Mouse (Mus musculus): Measurements from ENCODE around the gene Hspa1l. TPM values are rescaled to one million over a fixed set of nuclear protein-coding genes. Genes with fewer than 3 reads are reported as not detected.

Gene Hspa1l
- polyA plus RNA-seq, 1 experiment from 2014 or later = 1.6 TPM

- DNase-seq = no peak
- Histone ChIP-seq H3K9me3 (ENCODE audit: control insufficient read depth, low read length) (no peaks in the 10 kb centered on the region), H3K4me1 (ENCODE audit: control insufficient read depth, insufficient read depth, low read length) (peaks cover 6% of the 10 kb centered on the region), H3K27me3 (ENCODE audit: control insufficient read depth, insufficient read depth, low read length) (no peaks in the 10 kb centered on the region), H3K9ac (replicated peaks; ENCODE audit: low read length) (no peak overlapping the region), H3K36me3 (ENCODE audit: control insufficient read depth, insufficient read depth, low read length) (0 out of 2 replicates have a peak, but pooled peaks cover 2% of the 10 kb centered on the region), H3K4me3 (replicated peaks; ENCODE audit: low read depth, low read length) (no peak overlapping the region), H3K27ac (replicated peaks; ENCODE audit: low read depth, low read length) (no peak overlapping the region), H3K4me2 (ENCODE audit: low read length) (no peak overlapping the region)
- WGBS = 86% methylated on average over 3 of the region's 3 CpGs
- ATAC-seq (ENCODE audit: low FRiP score, low TSS enrichment) = no peak
Measured at GRCm38 (mm10) chr17:34975581-34976492, 3.3 kb downstream of the Hspa1l start.

- no peak overlapping the region for H3K4me2 ChIP-seq (ENCODE audit: low read length)
- 96% methylated on average over 20 of the region's 20 CpGs for WGBS
- no peak for DNase-seq
Measured at GRCm38 (mm10) chr17:34977000-34977399, 4.5 kb downstream of the Hspa1l start.

GRCm38 (mm10) chr17:34978239-34978638, 5.7 kb downstream of the Hspa1l start:
- Histone ChIP-seq H3K9ac (replicated peaks; ENCODE audit: low read length) (no peak overlapping the region), H3K4me3 (replicated peaks; ENCODE audit: low read depth, low read length) (no peak overlapping the region)

More at GRCm38 (mm10) chr17:34977000-34977399, 4.5 kb downstream of the Hspa1l start:
- Histone ChIP-seq H3K27ac (replicated peaks; ENCODE audit: low read depth, low read length) (no peak overlapping the region), H3K4me1 (ENCODE audit: control insufficient read depth, insufficient read depth, low read length) (peaks cover 10% of the 10 kb centered on the region), H3K4me3 (replicated peaks; ENCODE audit: low read depth, low read length) (no peak overlapping the region), H3K9ac (replicated peaks; ENCODE audit: low read length) (no peak overlapping the region), H3K27me3 (ENCODE audit: control insufficient read depth, insufficient read depth, low read length) (no peaks in the 10 kb centered on the region), H3K9me3 (ENCODE audit: control insufficient read depth, low read length) (no peaks in the 10 kb centered on the region), H3K36me3 (ENCODE audit: control insufficient read depth, insufficient read depth, low read length) (0 out of 2 replicates have a peak, but pooled peaks cover 2% of the 10 kb centered on the region)
- no peak for ATAC-seq (ENCODE audit: low FRiP score, low TSS enrichment)

GRCm38 (mm10) chr17:34979631-34980030, 7.1 kb downstream of the Hspa1l start:
- no peak overlapping the region for H3K4me3 ChIP-seq (replicated peaks; ENCODE audit: low read depth, low read length)
- H3K36me3 ChIP-seq (ENCODE audit: control insufficient read depth, insufficient read depth, low read length) = 0 out of 2 replicates have a peak, but pooled peaks cover 2% of the 10 kb centered on the region
- H3K27ac ChIP-seq (replicated peaks; ENCODE audit: low read depth, low read length) = no peak overlapping the region
- H3K4me1 ChIP-seq (ENCODE audit: control insufficient read depth, insufficient read depth, low read length) = peaks cover 12% of the 10 kb centered on the region
- ATAC-seq (ENCODE audit: low FRiP score, low TSS enrichment) (no peak), DNase-seq (no peak)
- H3K4me2 ChIP-seq (ENCODE audit: low read length) = no peak overlapping the region
- 93% methylated on average over 4 of the region's 4 CpGs for WGBS
- H3K9ac ChIP-seq (replicated peaks; ENCODE audit: low read length) = no peak overlapping the region
- no peaks in the 10 kb centered on the region for H3K27me3 ChIP-seq (ENCODE audit: control insufficient read depth, insufficient read depth, low read length)
- no peaks in the 10 kb centered on the region for H3K9me3 ChIP-seq (ENCODE audit: control insufficient read depth, low read length)

More at GRCm38 (mm10) chr17:34978239-34978638, 5.7 kb downstream of the Hspa1l start:
- no peaks in the 10 kb centered on the region for H3K9me3 ChIP-seq (ENCODE audit: control insufficient read depth, low read length)
- 91% methylated on average over 27 of the region's 27 CpGs for WGBS
- ATAC-seq (ENCODE audit: low FRiP score, low TSS enrichment) (no peak), DNase-seq (no peak)
- no peak overlapping the region for H3K27ac ChIP-seq (replicated peaks; ENCODE audit: low read depth, low read length)
- H3K36me3 ChIP-seq (ENCODE audit: control insufficient read depth, insufficient read depth, low read length) = 0 out of 2 replicates have a peak, but pooled peaks cover 2% of the 10 kb centered on the region
- H3K4me1 ChIP-seq (ENCODE audit: control insufficient read depth, insufficient read depth, low read length) = peaks cover 12% of the 10 kb centered on the region
- H3K4me2 ChIP-seq (ENCODE audit: low read length) = no peak overlapping the region
- no peaks in the 10 kb centered on the region for H3K27me3 ChIP-seq (ENCODE audit: control insufficient read depth, insufficient read depth, low read length)

- H3K4me3 ChIP-seq (replicated peaks; ENCODE audit: low read depth, low read length) = peak overlapping the region; percentile 82
- H3K9ac ChIP-seq (replicated peaks; ENCODE audit: low read length) = peak overlapping the region; percentile 84
- H3K36me3 ChIP-seq (ENCODE audit: control insufficient read depth, insufficient read depth, low read length) = peaks cover 8% of the 10 kb centered on the region
- WGBS = 18% methylated on average over 2 of the region's 2 CpGs
- no peak for ATAC-seq (ENCODE audit: low FRiP score, low TSS enrichment)
- peak; percentile 75 for DNase-seq
- H3K4me2 ChIP-seq (ENCODE audit: low read length) = peak overlapping the region; percentile 96
- no peaks in the 10 kb centered on the region for H3K9me3 ChIP-seq (ENCODE audit: control insufficient read depth, low read length)
- H3K27me3 ChIP-seq (ENCODE audit: control insufficient read depth, insufficient read depth, low read length) = no peaks in the 10 kb centered on the region
- H3K27ac ChIP-seq (replicated peaks; ENCODE audit: low read depth, low read length) = 0 out of 2 replicates have a peak overlapping the region, but pooled peaks have one; percentile 27
- H3K4me1 ChIP-seq (ENCODE audit: control insufficient read depth, insufficient read depth, low read length) = peaks cover 12% of the 10 kb centered on the region
Measured at GRCm38 (mm10) chr17:34980655-34981054, 8.2 kb downstream of the Hspa1l start.

- WGBS = under 1% methylated on average over 58 of the region's 58 CpGs
- DNase-seq = peak; percentile 96
- H3K4me3 ChIP-seq (replicated peaks; ENCODE audit: low read depth, low read length) = peak within 1 kb of the TSS; percentile 82
- peak within 1 kb of the TSS; percentile 96 for H3K4me2 ChIP-seq (ENCODE audit: low read length)
- H3K9ac ChIP-seq (replicated peaks; ENCODE audit: low read length) = peak within 1 kb of the TSS; percentile 84
- no peaks in the 10 kb centered on the region for H3K9me3 ChIP-seq (ENCODE audit: control insufficient read depth, low read length)
- ATAC-seq (ENCODE audit: low FRiP score, low TSS enrichment) = peak; percentile 96
- H3K36me3 ChIP-seq (ENCODE audit: control insufficient read depth, insufficient read depth, low read length) = peaks cover 16% of the 10 kb centered on the region
- peaks cover 12% of the 10 kb centered on the region for H3K4me1 ChIP-seq (ENCODE audit: control insufficient read depth, insufficient read depth, low read length)
- no peaks in the 10 kb centered on the region for H3K27me3 ChIP-seq (ENCODE audit: control insufficient read depth, insufficient read depth, low read length)
- H3K27ac ChIP-seq (replicated peaks; ENCODE audit: low read depth, low read length) = peak within 1 kb of the TSS; percentile 96
Measured at GRCm38 (mm10) chr17:34981690-34982180, 9.2 kb downstream of the Hspa1l start, which contains the start of gene Lsm2. Gene Lsm2, plus strand, starts transcription at chr17:34981862.

GRCm38 (mm10) chr17:34982328-34982727, 9.8 kb downstream of the Hspa1l start:
- H3K4me1 ChIP-seq (ENCODE audit: control insufficient read depth, insufficient read depth, low read length) = peaks cover 12% of the 10 kb centered on the region
- peak overlapping the region; percentile 96 for H3K4me2 ChIP-seq (ENCODE audit: low read length)
- under 1% methylated on average over 15 of the region's 15 CpGs for WGBS
- H3K27ac ChIP-seq (replicated peaks; ENCODE audit: low read depth, low read length) = peak overlapping the region; percentile 96
- peak overlapping the region; percentile 84 for H3K9ac ChIP-seq (replicated peaks; ENCODE audit: low read length)
- H3K4me3 ChIP-seq (replicated peaks; ENCODE audit: low read depth, low read length) = peak overlapping the region; percentile 82
- H3K36me3 ChIP-seq (ENCODE audit: control insufficient read depth, insufficient read depth, low read length) = peaks cover 15% of the 10 kb centered on the region
- no peaks in the 10 kb centered on the region for H3K27me3 ChIP-seq (ENCODE audit: control insufficient read depth, insufficient read depth, low read length)
- no peak for ATAC-seq (ENCODE audit: low FRiP score, low TSS enrichment)
- no peak for DNase-seq
- no peaks in the 10 kb centered on the region for H3K9me3 ChIP-seq (ENCODE audit: control insufficient read depth, low read length)

- no peak overlapping the region for H3K27ac ChIP-seq (replicated peaks; ENCODE audit: low read depth, low read length)
- H3K27me3 ChIP-seq (ENCODE audit: control insufficient read depth, insufficient read depth, low read length) = no peaks in the 10 kb centered on the region
- H3K36me3 ChIP-seq (ENCODE audit: control insufficient read depth, insufficient read depth, low read length) = peaks cover 24% of the 10 kb centered on the region
- H3K4me3 ChIP-seq (replicated peaks; ENCODE audit: low read depth, low read length) = no peak overlapping the region
- DNase-seq (peak; percentile 73), ATAC-seq (ENCODE audit: low FRiP score, low TSS enrichment) (no peak)
- no peak overlapping the region for H3K9ac ChIP-seq (replicated peaks; ENCODE audit: low read length)
- peaks cover 12% of the 10 kb centered on the region for H3K4me1 ChIP-seq (ENCODE audit: control insufficient read depth, insufficient read depth, low read length)
- 78% methylated on average over 2 of the region's 2 CpGs for WGBS
- H3K4me2 ChIP-seq (ENCODE audit: low read length) = no peak overlapping the region
- no peaks in the 10 kb centered on the region for H3K9me3 ChIP-seq (ENCODE audit: control insufficient read depth, low read length)
Measured at GRCm38 (mm10) chr17:34984218-34984617, 11.7 kb downstream of the Hspa1l start.
